Mouse (Mus musculus) midbrain, embryonic 12.5 days (tissue): Measurements from ENCODE around the gene Ajm1. TPM values are rescaled to one million over a fixed set of nuclear protein-coding genes. Genes with fewer than 3 reads are reported as not detected.

Source experiments
- ATAC-seq: fragments of 200-750 bp; cut with Nextera tagmentation; 2 replicates; pipeline ENCODE4 v1.8.0; 2017; ENCODE audit warnings: low read depth, moderate TSS enrichment, moderate library complexity; ENCODE audit not compliant: low FRiP score
- H3K27ac ChIP-seq: fragments of 300-500 bp; sonication (generic); replicated peaks from 2 replicates; pipeline ENCODE4 v1.5.1; 2016; ENCODE audit warnings: mild to moderate bottlenecking
- H3K27me3 ChIP-seq: fragments of 300-500 bp; sonication (generic); 2 replicates; pipeline ENCODE4 v1.6.1; 2016; ENCODE audit warnings: mild to moderate bottlenecking
- H3K36me3 ChIP-seq: fragments of 300-500 bp; sonication (generic); 2 replicates; pipeline ENCODE4 v1.6.1; 2016
- H3K4me1 ChIP-seq: fragments of 300-500 bp; sonication (generic); 2 replicates; pipeline ENCODE4 v1.6.1; 2016
- H3K4me2 ChIP-seq: fragments of 300-500 bp; sonication (generic); replicated peaks from 2 replicates; pipeline ENCODE4 v1.6.1; 2016; ENCODE audit warnings: mild to moderate bottlenecking, moderate library complexity
- H3K4me3 ChIP-seq: fragments of 300-500 bp; sonication (generic); 2 replicates; pipeline ENCODE4 v1.5.1; 2016; ENCODE audit warnings: mild to moderate bottlenecking
- H3K9ac ChIP-seq: fragments of 300-500 bp; sonication (generic); replicated peaks from 2 replicates; pipeline ENCODE4 v1.6.1; 2016; ENCODE audit warnings: mild to moderate bottlenecking, moderate library complexity
- H3K9me3 ChIP-seq: fragments of 300-500 bp; sonication (generic); 2 replicates; pipeline ENCODE4 v1.6.1; 2016; ENCODE audit warnings: mild to moderate bottlenecking
- WGBS: fragments of 180-500 bp; shearing (Covaris S2); methylation state at CpG from one replicate; pipeline ENCODE4 v1.1.7; 2016; 5-methylcytosine and 5-hydroxymethylcytosine counted together
- polyA plus RNA-seq: library from polyadenylated mRNA; unstranded; fragments of >200 nt; fragmentation: Nextera tagmentation; extraction: Ambion mirVana; gene quantifications from 2 replicates; pipeline ENCODE4 v1.2.1, GENCODE M21; 2016

The Ajm1 gene
- polyA plus RNA-seq, 1 experiment from 2014 or later = 1.8 TPM

GRCm38 (mm10) chr2:25536531-25536930 is 45.0 kb downstream of the Ajm1 start:
- no peak overlapping the region for H3K4me3 ChIP-seq
- 98% methylated on average over 8 of the region's 8 CpGs for WGBS
- no peak for ATAC-seq
- no peak overlapping the region for H3K4me2 ChIP-seq
- H3K36me3 ChIP-seq = peaks cover 48% of the 10 kb centered on the region
- H3K27ac ChIP-seq = no peak overlapping the region
- H3K27me3 ChIP-seq = no peaks in the 10 kb centered on the region
- no peak overlapping the region for H3K9ac ChIP-seq
- H3K4me1 ChIP-seq = no peaks in the 10 kb centered on the region
- H3K9me3 ChIP-seq = no peaks in the 10 kb centered on the region

- ATAC-seq = no peak
- Histone ChIP-seq H3K4me1 (no peaks in the 10 kb centered on the region), H3K27me3 (no peaks in the 10 kb centered on the region), H3K4me2 (no peak overlapping the region), H3K9ac (no peak overlapping the region), H3K36me3 (peaks cover 65% of the 10 kb centered on the region), H3K4me3 (no peak overlapping the region), H3K9me3 (no peaks in the 10 kb centered on the region), H3K27ac (no peak overlapping the region)
- 94% methylated on average over 2 of the region's 2 CpGs for WGBS
These were observed 46.7 kb downstream of the Ajm1 start for GRCm38 (mm10) chr2:25534866-25535182.

DNA sequence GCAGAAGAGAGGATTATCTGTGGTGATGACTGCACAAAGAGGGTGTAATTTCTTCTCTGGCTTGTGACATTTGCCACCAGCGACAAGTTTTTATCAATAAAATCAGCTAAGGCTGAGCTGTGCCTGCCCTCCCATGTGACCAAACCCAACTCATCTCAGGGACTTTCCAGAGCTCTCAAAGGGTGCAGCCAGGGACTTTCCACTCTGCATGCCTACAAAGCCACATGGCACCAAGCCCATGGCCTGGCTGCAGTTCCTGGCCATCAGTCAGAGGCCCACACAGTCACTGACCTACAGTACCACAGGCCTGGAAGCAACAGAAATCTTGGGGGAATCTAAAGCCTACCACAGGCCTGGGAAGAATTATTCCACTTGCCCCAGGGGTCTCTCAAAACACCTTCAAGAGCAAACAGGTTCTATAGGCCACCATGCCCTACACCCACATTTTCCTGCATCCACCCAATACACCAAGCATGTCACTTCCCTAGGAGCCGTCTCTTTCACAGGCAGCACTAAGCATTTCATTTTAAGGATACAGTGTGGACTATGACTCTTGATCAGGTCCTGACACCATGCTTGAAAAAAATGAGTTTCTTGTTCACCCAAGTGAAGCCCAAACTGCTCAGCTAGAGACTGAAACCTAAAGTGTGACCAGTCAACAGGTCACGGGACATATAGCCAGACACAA is 47.2 kb downstream of the Ajm1 start:
- Histone ChIP-seq H3K9me3 (no peaks in the 10 kb centered on the region), H3K27me3 (no peaks in the 10 kb centered on the region), H3K4me1 (no peaks in the 10 kb centered on the region), H3K27ac (no peak overlapping the region), H3K4me3 (no peak overlapping the region), H3K36me3 (peaks cover 70% of the 10 kb centered on the region), H3K9ac (no peak overlapping the region), H3K4me2 (no peak overlapping the region)
- WGBS = 87% methylated on average over 3 of the region's 3 CpGs
- ATAC-seq = no peak

DNA sequence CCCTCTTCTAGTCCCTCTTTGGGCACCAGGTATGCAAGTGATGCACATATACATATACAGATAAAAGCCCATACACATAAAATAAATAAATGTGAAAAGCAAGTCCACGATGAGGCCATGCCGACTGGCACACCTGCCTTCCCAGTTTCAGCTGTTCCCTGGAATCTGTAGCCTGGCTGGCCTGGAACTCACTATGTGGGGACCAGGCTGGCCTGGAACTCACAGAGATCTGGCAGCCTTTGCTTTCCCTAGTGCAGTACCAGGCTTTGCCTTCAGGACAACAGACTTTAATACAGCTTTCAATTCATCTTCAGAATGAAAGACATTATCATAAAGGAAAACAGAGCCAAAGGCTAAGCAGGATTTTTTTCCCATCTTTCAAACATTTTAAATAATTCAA is 47.9 kb downstream of the Ajm1 start:
- 94% methylated on average over 2 of the region's 2 CpGs for WGBS
- H3K9me3 ChIP-seq = no peaks in the 10 kb centered on the region
- ATAC-seq = no peak
- H3K36me3 ChIP-seq = peaks cover 74% of the 10 kb centered on the region
- no peak overlapping the region for H3K4me3 ChIP-seq
- no peaks in the 10 kb centered on the region for H3K27me3 ChIP-seq
- H3K4me2 ChIP-seq = no peak overlapping the region
- no peaks in the 10 kb centered on the region for H3K4me1 ChIP-seq
- no peak overlapping the region for H3K27ac ChIP-seq
- no peak overlapping the region for H3K9ac ChIP-seq

DNA sequence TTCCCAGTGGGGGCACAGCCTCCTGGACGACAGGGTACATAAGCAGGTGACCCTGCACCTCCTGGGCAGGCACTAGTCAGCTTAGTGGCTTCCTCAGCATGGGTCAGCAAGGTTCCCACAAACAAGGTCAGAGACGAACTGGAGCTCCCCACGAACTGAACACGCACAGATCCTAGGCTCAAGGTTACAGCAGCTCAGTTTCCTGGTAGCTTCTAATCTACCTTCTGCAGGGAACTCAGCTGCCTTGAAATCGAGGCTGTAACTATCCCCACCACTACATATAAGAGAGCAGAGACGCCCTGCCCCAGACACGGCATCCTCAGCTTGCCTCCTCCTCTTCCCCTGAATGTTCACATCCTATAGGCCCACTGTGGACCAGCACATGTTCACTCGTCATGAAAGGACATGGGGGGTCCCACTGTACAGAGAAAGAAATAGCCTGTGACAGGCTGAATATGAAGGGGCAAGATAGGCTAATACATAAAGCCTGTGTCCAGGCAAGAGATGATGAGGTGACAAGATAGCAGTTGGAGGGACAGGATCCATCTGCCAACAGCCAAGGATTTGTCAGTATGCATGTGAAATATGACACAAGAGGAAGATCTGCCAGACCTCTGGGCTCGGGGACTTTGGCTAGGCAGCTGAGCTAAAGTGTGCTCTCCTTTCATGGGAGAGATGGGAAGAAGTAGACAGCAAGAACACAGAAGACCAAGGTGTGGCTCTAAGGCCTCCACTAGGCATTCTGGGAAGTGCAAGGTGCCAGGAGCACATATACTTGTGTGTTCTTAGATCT is 54.9 kb downstream of the Ajm1 start:
- Histone ChIP-seq H3K27me3 (no peaks in the 10 kb centered on the region), H3K4me3 (no peak overlapping the region), H3K9me3 (no peaks in the 10 kb centered on the region), H3K4me1 (no peaks in the 10 kb centered on the region), H3K4me2 (no peak overlapping the region), H3K9ac (no peak overlapping the region), H3K36me3 (peaks cover 91% of the 10 kb centered on the region), H3K27ac (no peak overlapping the region)
- no peak for ATAC-seq
- 89% methylated on average over 9 of the region's 9 CpGs for WGBS

Other genes with a start within 250 kb of the Ajm1 start
- 72.2 and 72.9 TPM in 2 replicates for gene Man1b1, start 249.4 kb downstream of the Ajm1 start, polyA plus RNA-seq
- 19.5 and 20.5 TPM in 2 replicates for gene Dpp7, start 225.4 kb downstream of the Ajm1 start, polyA plus RNA-seq
- 2.9 and 7.4 TPM in 2 replicates for gene Uap1l1, start 216.1 kb downstream of the Ajm1 start, polyA plus RNA-seq
- gene Sapcd2, start 209.4 kb downstream of the Ajm1 start, polyA plus RNA-seq = 52.1 and 52.3 TPM in 2 replicates
- 0.20 TPM in 2 replicates for gene Entpd2, start 185.9 kb downstream of the Ajm1 start, polyA plus RNA-seq
- gene Npdc1, start 182.4 kb downstream of the Ajm1 start, polyA plus RNA-seq = 216 and 221 TPM in 2 replicates
- 0.09 TPM in 1 of 2 replicates, not detected in the other for gene Fut7, start 158.5 kb downstream of the Ajm1 start, polyA plus RNA-seq
- gene Abca2, start 153.1 kb downstream of the Ajm1 start, polyA plus RNA-seq = 9.4 and 10.3 TPM in 2 replicates
- 2.5 and 2.9 TPM in 2 replicates for gene Clic3, start 124.9 kb downstream of the Ajm1 start, polyA plus RNA-seq
- gene Paxx, start 120.7 kb downstream of the Ajm1 start, polyA plus RNA-seq = 42.9 and 48.6 TPM in 2 replicates
- 1.5 and 1.8 TPM in 2 replicates for gene Ptgds, start 111.7 kb downstream of the Ajm1 start, polyA plus RNA-seq
- gene Lcn12, start 87.8 kb downstream of the Ajm1 start, polyA plus RNA-seq = not detected in 2 replicates
- 104 and 112 TPM in 2 replicates for gene Fbxw5, start 81.0 kb downstream of the Ajm1 start, polyA plus RNA-seq
- gene C8g, start 80.0 kb downstream of the Ajm1 start, polyA plus RNA-seq = 5.1 and 5.3 TPM in 2 replicates
- 32.3 and 32.4 TPM in 2 replicates for gene Traf2, start 34.8 kb downstream of the Ajm1 start, polyA plus RNA-seq
- 362 and 366 TPM in 2 replicates for gene Edf1, start 23.9 kb downstream of the Ajm1 start, polyA plus RNA-seq
- gene Mamdc4, start 6.9 kb downstream of the Ajm1 start, polyA plus RNA-seq = 5.1 and 7.2 TPM in 2 replicates
- gene Phpt1, start 6.5 kb downstream of the Ajm1 start, polyA plus RNA-seq = 166 and 173 TPM in 2 replicates
- 69.3 and 71.0 TPM in 2 replicates for gene Rabl6, start 26.8 kb upstream of the Ajm1 start, polyA plus RNA-seq
- 0.20 and 0.36 TPM in 2 replicates for gene Ccdc183, start 35.9 kb upstream of the Ajm1 start, polyA plus RNA-seq
- gene Tmem141, start 40.2 kb upstream of the Ajm1 start, polyA plus RNA-seq = 15.4 and 20.7 TPM in 2 replicates
- 1.6 and 2.2 TPM in 2 replicates for gene Fcna, start 46.3 kb upstream of the Ajm1 start, polyA plus RNA-seq
- not detected in 2 replicates for gene Lcn8, start 71.4 kb upstream of the Ajm1 start, polyA plus RNA-seq
- gene Lcn5, start 76.2 kb upstream of the Ajm1 start, polyA plus RNA-seq = not detected in 2 replicates
- not detected in 2 replicates for gene Lcn6, start 95.0 kb upstream of the Ajm1 start, polyA plus RNA-seq
- gene Lcn10, start 101.0 kb upstream of the Ajm1 start, polyA plus RNA-seq = not detected in 2 replicates
- not detected in 2 replicates for gene Obp2a, start 118.3 kb upstream of the Ajm1 start, polyA plus RNA-seq
- gene Bmyc, start 125.0 kb upstream of the Ajm1 start, polyA plus RNA-seq = 76.1 and 78.5 TPM in 2 replicates
- not detected in 2 replicates for gene Obp2b, start 155.3 kb upstream of the Ajm1 start, polyA plus RNA-seq
- not detected in 2 replicates for gene Lcn3, start 183.8 kb upstream of the Ajm1 start, polyA plus RNA-seq
- not detected in 2 replicates for gene Lcn11, start 195.3 kb upstream of the Ajm1 start, polyA plus RNA-seq
- not detected in 2 replicates for gene Gm13539, start 200.5 kb upstream of the Ajm1 start, polyA plus RNA-seq
- not detected in 2 replicates for gene Glt6d1, start 234.1 kb upstream of the Ajm1 start, polyA plus RNA-seq
- not detected in 2 replicates for gene Lcn9, start 241.4 kb upstream of the Ajm1 start, polyA plus RNA-seq